Mouse (Mus musculus): ENCODE data around the gene Ankrd33b. TPM values are rescaled to one million over a fixed set of nuclear protein-coding genes. Genes with fewer than 3 reads are reported as not detected.

Ankrd33b gene
- total and polyA plus RNA-seq, 3 experiments = 50.0 to 69.6 (median 60.3) TPM

GRCm38 (mm10) chr15:31279577-31280004 lies 87.9 kb downstream of the Ankrd33b start:
- no peak overlapping the region for H3K4me3 ChIP-seq (replicated peaks in 1 of 3; ENCODE audit: low read depth in 2 of 3, low read length in 2 of 3, poor library complexity in 1 of 3)
- peak overlapping the region; percentile 46 for H3K4me2 ChIP-seq (ENCODE audit: insufficient read depth, low read depth, poor library complexity, severe bottlenecking)
- H3K79me2 ChIP-seq (replicated peaks; ENCODE audit: control insufficient read depth, extremely low read depth, insufficient read depth, poor library complexity, severe bottlenecking) = no peaks in the 10 kb centered on the region
- dilution Hi-C loops (cut with MboI; ENCODE audit: extremely low pct_ligation_motif_present, extremely low pct_unique_long_range_greater_than_20kb, low sequenced_read_pairs) = no loop called here
- H3K27ac ChIP-seq (ENCODE audit: insufficient read depth, low read depth) = no peak overlapping the region
- peaks cover 20 to 65% of the 10 kb centered on the region in 2 experiments for H3K4me1 ChIP-seq (ENCODE audit: control insufficient read depth in 1 of 2, insufficient read depth in 2 of 2)
- no peaks in the 10 kb centered on the region for H3K9me3 ChIP-seq (replicated peaks; ENCODE audit: low read length)
- in situ Hi-C loops (cut with MboI; ENCODE audit: low pct_ligation_motif_present, low pct_unique_long_range_greater_than_20kb, low sequenced_read_pairs) = no loop called here
- peak; percentile 99 for DNase-seq (ENCODE audit: extremely low read depth)
- H3K9ac ChIP-seq (ENCODE audit: insufficient read depth, low read depth) = no peak overlapping the region
- no peaks in the 10 kb centered on the region for H3K27me3 ChIP-seq (replicated peaks)
- TF ChIP-seq TBP (conservative IDR thresholded peaks at IDR 0.05; ENCODE audit: low read depth, low read length) (peak; percentile 63; the same call in 1 of the 2 replicates), JUN (IDR thresholded peaks at IDR 0.05; ENCODE audit: insufficient read depth, low read depth, low read length) (peak; percentile 59), MAFK (IDR thresholded peaks at IDR 0.05; ENCODE audit: insufficient replicate concordance, low read length) (no peak), POLR2AphosphoS2 (IDR thresholded peaks at IDR 0.05; ENCODE audit: low read depth, low read length) (no peak), E2F4 (IDR thresholded peaks at IDR 0.05; ENCODE audit: insufficient replicate concordance, low read depth, low read length) (no peak), MYC (IDR thresholded peaks at IDR 0.05; ENCODE audit: low read depth, low read length) (peak; percentile 92), CTCF (conservative IDR thresholded peaks at IDR 0.05 in 1 of 2, IDR thresholded peaks at IDR 0.05 in 1 of 2; ENCODE audit: low read depth in 2 of 2, low read length in 2 of 2) (no peak; a peak in 1 of 4 replicates), HCFC1 (IDR thresholded peaks at IDR 0.05; ENCODE audit: low read depth, low read length) (no peak), IRF4 (IDR thresholded peaks at IDR 0.05; ENCODE audit: low read depth, low read length) (peak; percentile 32; the same call in 1 of the 2 replicates), ELF1 (IDR thresholded peaks at IDR 0.05; ENCODE audit: low read depth, low read length) (peak; percentile 94), ZNF384 (IDR thresholded peaks at IDR 0.05; ENCODE audit: low read depth, low read length) (peak; percentile 73), NRF1 (IDR thresholded peaks at IDR 0.05; ENCODE audit: low read depth, low read length) (no peak), RCOR1 (conservative IDR thresholded peaks at IDR 0.05; ENCODE audit: low read depth, low read length) (peak; percentile 21; the same call in 1 of the 2 replicates), MEF2A (IDR thresholded peaks at IDR 0.05; ENCODE audit: borderline replicate concordance, low read depth, low read length) (peak; percentile 75; the same call in 1 of the 2 replicates), NELFE (IDR thresholded peaks at IDR 0.05; ENCODE audit: low read depth, low read length) (no peak), SIN3A (IDR thresholded peaks at IDR 0.05; ENCODE audit: low read length) (peak; percentile 63; the same call in 1 of the 2 replicates), GABPA (IDR thresholded peaks at IDR 0.05; ENCODE audit: insufficient replicate concordance, low read depth, low read length) (no peak), POLR2A (IDR thresholded peaks at IDR 0.05; ENCODE audit: low read depth, low read length) (peak; percentile 44; the same call in 1 of the 2 replicates), JUND (conservative IDR thresholded peaks at IDR 0.05; ENCODE audit: low read depth, low read length) (peak; percentile 21; the same call in 1 of the 2 replicates), EP300 (IDR thresholded peaks at IDR 0.05; ENCODE audit: low read length) (peak; percentile 72), RAD21 (IDR thresholded peaks at IDR 0.05; ENCODE audit: low read depth, low read length) (no peak; the same call in 1 of the 2 replicates), UBTF (IDR thresholded peaks at IDR 0.05; ENCODE audit: low read depth, low read length) (no peak), BHLHE40 (IDR thresholded peaks at IDR 0.05; ENCODE audit: low read depth, low read length) (peak; percentile 99), MXI1 (IDR thresholded peaks at IDR 0.05; ENCODE audit: low read depth, low read length) (peak; percentile 88; the same call in 1 of the 2 replicates), USF2 (conservative IDR thresholded peaks at IDR 0.05; ENCODE audit: low read depth, low read length) (0 out of 2 replicates have a peak, but pooled peaks have one; percentile 12), KAT2A (IDR thresholded peaks at IDR 0.05; ENCODE audit: insufficient replicate concordance, low read length) (no peak), ZMIZ1 (IDR thresholded peaks at IDR 0.05; ENCODE audit: low read depth, low read length) (no peak), TCF12 (IDR thresholded peaks at IDR 0.05; ENCODE audit: low read depth, low read length) (peak; percentile 70), SMC3 (IDR thresholded peaks at IDR 0.05; ENCODE audit: low read depth, low read length) (no peak), MAX (IDR thresholded peaks at IDR 0.05; ENCODE audit: low read length) (peak; percentile 94), CHD1 (IDR thresholded peaks at IDR 0.05; ENCODE audit: low read depth, low read length) (peak; percentile 69; the same call in 1 of the 2 replicates), ETS1 (conservative IDR thresholded peaks at IDR 0.05; ENCODE audit: low read depth, low read length) (peak; percentile 99)
- peaks cover 4 to 13% of the 10 kb centered on the region in 2 experiments for H3K36me3 ChIP-seq (replicated peaks in 1 of 2; ENCODE audit: control insufficient read depth in 1 of 2, insufficient read depth in 1 of 2, low read length in 1 of 2)
